Mouse (Mus musculus): ENCODE measurements around the gene Ppp4r2.

- TF ChIP-seq CTCF (IDR thresholded peaks at IDR 0.05; ENCODE audit: borderline replicate concordance, insufficient read depth, low read length) (no peak), POLR2A (IDR thresholded peaks at IDR 0.05; ENCODE audit: low read depth, low read length) (no peak)
Observed at GRCm38 (mm10) chr6:100889340-100889739, 55.9 kb downstream of the Ppp4r2 start.
